Mouse (Mus musculus) CH12F3 (cell line): ENCODE measurements around the gene Phf21a.

ENCODE experiments used
- in situ Hi-C: fragments of 300-500 bp; cut with MboI; formaldehyde crosslinking; loops from 2 replicates; pipeline ENCODE4 v1.14.3; 2020; ENCODE audit warnings: low sequenced_read_pairs

The Phf21a gene

GRCm38 (mm10) chr2:92174265-92174664, 81.3 kb downstream of the Phf21a start:
- in situ Hi-C loops = no loop called here

GRCm38 (mm10) chr2:92175002-92175401, 82.1 kb downstream of the Phf21a start:
- in situ Hi-C loops = no loop called here

- in situ Hi-C loops = no loop called here
These were observed 83.4 kb downstream of the Phf21a start for GRCm38 (mm10) chr2:92176292-92176691.

GRCm38 (mm10) chr2:92182146-92182756, 89.3 kb downstream of the Phf21a start:
- in situ Hi-C loops = no loop called here

GRCm38 (mm10) chr2:92182981-92183501, 90.1 kb downstream of the Phf21a start:
- in situ Hi-C loops = no loop called here

GRCm38 (mm10) chr2:92183613-92184076, 90.7 kb downstream of the Phf21a start:
- in situ Hi-C loops = no loop called here

GRCm38 (mm10) chr2:92184077-92184921, 91.4 kb downstream of the Phf21a start:
- in situ Hi-C loops = no loop called here

- in situ Hi-C loops = no loop called here
These were observed 92.3 kb downstream of the Phf21a start for GRCm38 (mm10) chr2:92185062-92185765.

- in situ Hi-C loops = no loop called here
These were observed 93.0 kb downstream of the Phf21a start for GRCm38 (mm10) chr2:92185766-92186450.

GRCm38 (mm10) chr2:92187061-92187460, 94.1 kb downstream of the Phf21a start:
- in situ Hi-C loops = no loop called here

GRCm38 (mm10) chr2:92188744-92189143, 95.8 kb downstream of the Phf21a start:
- in situ Hi-C loops = no loop called here

- in situ Hi-C loops = no loop called here
These were observed 98.0 kb downstream of the Phf21a start for GRCm38 (mm10) chr2:92190960-92191359.

GRCm38 (mm10) chr2:92191826-92192581, 99.1 kb downstream of the Phf21a start:
- in situ Hi-C loops = no loop called here

GRCm38 (mm10) chr2:92198126-92198525, 105.2 kb downstream of the Phf21a start:
- in situ Hi-C loops = no loop called here

- in situ Hi-C loops = no loop called here
These were observed 105.8 kb downstream of the Phf21a start for GRCm38 (mm10) chr2:92198747-92199146.

GRCm38 (mm10) chr2:92199562-92200286, 106.8 kb downstream of the Phf21a start:
- in situ Hi-C loops = no loop called here

- in situ Hi-C loops = no loop called here
These were observed 109.6 kb downstream of the Phf21a start for GRCm38 (mm10) chr2:92202319-92203040.

GRCm38 (mm10) chr2:92205010-92205639, 112.2 kb downstream of the Phf21a start:
- in situ Hi-C loops = no loop called here
